Mouse (Mus musculus) megakaryocyte, embryonic 14.5 days (primary cell): Measurements from ENCODE around the gene Dhodh.

Source experiments
- FLI1 ChIP-seq: IDR thresholded peaks from 2 replicates; pipeline ENCODE4 v1.6.1; 2012; ENCODE audit warnings: low read length, inconsistent platforms, mixed read lengths
- GATA1 ChIP-seq: IDR thresholded peaks from 3 replicates; pipeline ENCODE4 v1.6.1; 2012; ENCODE audit warnings: mixed read lengths, low read length, inconsistent platforms, borderline replicate concordance

- no peak for TF ChIP-seq FLI1
- no peak for TF ChIP-seq GATA1
These were observed 30.4 kb upstream of the Dhodh start for GRCm38 (mm10) chr8:109638851-109639250.
